Mouse (Mus musculus) G1E (cell line): Measurements from ENCODE around the gene Irx5. TPM values are rescaled to one million over a fixed set of nuclear protein-coding genes. Genes with fewer than 3 reads are reported as not detected.

ENCODE experiments used
- ATAC-seq: 2 replicates; pipeline ENCODE4 v1.8.0; 2016; ENCODE audit warnings: mild to moderate bottlenecking; ENCODE audit not compliant: insufficient number of reproducible peaks, poor library complexity, low FRiP score, severe bottlenecking; ENCODE audit errors: extremely low read depth
- DNase-seq: peaks from one replicate; pipeline ENCODE4 v3.0.0; 2012; ENCODE audit warnings: low spot score
- H3K27me3 ChIP-seq: 2 replicates; pipeline ENCODE4 v1.6.1; 2012; ENCODE audit warnings: mild to moderate bottlenecking, low read length, inconsistent platforms; ENCODE audit not compliant: insufficient read depth
- H3K36me3 ChIP-seq: replicated peaks from 2 replicates; pipeline ENCODE3; 2012; ENCODE audit warnings: mild to moderate bottlenecking, inconsistent platforms
- H3K4me1 ChIP-seq: 2 replicates; pipeline ENCODE4 v1.6.1; 2012; ENCODE audit warnings: low read depth, low read length, inconsistent platforms, mixed read lengths; ENCODE audit not compliant: insufficient read depth
- H3K4me3 ChIP-seq: 2 replicates; pipeline ENCODE4 v1.5.1; 2012; ENCODE audit warnings: low read depth, mild to moderate bottlenecking, inconsistent platforms, low read length, moderate library complexity, mixed read lengths
- H3K9me3 ChIP-seq: replicated peaks from 2 replicates; pipeline ENCODE4 v1.6.1; 2012; ENCODE audit warnings: inconsistent platforms
- CTCF ChIP-seq: IDR thresholded peaks from 2 replicates; pipeline ENCODE4 v1.5.1; 2012; ENCODE audit warnings: low read depth, low read length, inconsistent platforms, mixed read lengths
- GATA1 ChIP-seq: IDR thresholded peaks from 2 replicates; pipeline ENCODE4 v1.6.1; 2012; ENCODE audit warnings: borderline replicate concordance, low read length, inconsistent platforms, mixed read lengths
- GATA2 ChIP-seq: IDR thresholded peaks from 2 replicates; pipeline ENCODE4 v1.6.1; 2012; ENCODE audit warnings: low read depth, low read length, inconsistent platforms, borderline replicate concordance
- POLR2AphosphoS5 ChIP-seq: IDR thresholded peaks from 2 replicates; pipeline ENCODE4 v1.6.1; 2012; ENCODE audit warnings: low read depth, low read length, inconsistent platforms; ENCODE audit not compliant: insufficient replicate concordance
- TAL1 ChIP-seq: conservative IDR thresholded peaks from 2 replicates; pipeline ENCODE4 v1.6.1; 2012; ENCODE audit warnings: low read depth, low read length, inconsistent platforms, mixed read lengths
- polyA plus RNA-seq: library from polyadenylated mRNA; stranded (reverse); fragments of >175 nt; gene quantifications from 2 replicates; pipeline ENCODE4 v1.2.3, GENCODE M21; 2012
- total RNA-seq, 2 experiments: library from RNA; stranded (forward) in 1 of 2; stranded (reverse) in 1 of 2; fragments of 200-1000 nt in 1 of 2; fragments of >200 nt in 1 of 2; fragmentation: Nextera tagmentation in 1 of 2; gene quantifications; 2 replicates each; pipeline ENCODE4 v1.2.3; 2014 to 2017

The Irx5 gene
- total and polyA plus RNA-seq, 3 experiments, result 0.16 to 0.55 TPM; not detected in 1

DNA sequence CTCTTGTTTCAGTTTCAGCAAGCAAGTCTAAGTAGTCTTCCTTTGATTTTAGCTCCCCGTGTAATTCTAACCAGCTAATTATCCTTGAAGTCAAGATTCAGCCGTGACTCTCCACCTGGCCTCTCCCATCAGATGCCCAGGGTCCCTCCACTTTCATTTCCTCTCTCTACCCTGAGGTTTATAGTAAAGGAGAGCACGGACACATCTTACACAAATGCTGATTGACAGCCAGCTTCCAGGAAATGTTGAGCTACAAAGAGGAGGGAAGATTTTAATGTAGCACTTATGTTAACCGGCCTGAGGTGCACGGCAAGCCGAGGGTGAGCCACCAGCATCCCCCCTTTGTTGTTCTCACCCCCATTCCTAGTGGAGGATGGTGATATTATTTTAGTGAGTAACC, 4.0 kb upstream of the Irx5 start:
- Histone ChIP-seq H3K9me3 (peaks cover 19% of the 10 kb centered on the region), H3K36me3 (peaks cover 16% of the 10 kb centered on the region), H3K4me3 (no peak overlapping the region; the same call in 1 of the 2 replicates), H3K4me1 (peaks cover 25% of the 10 kb centered on the region), H3K27me3 (no peaks in the 10 kb centered on the region)
- no peak for TF ChIP-seq TAL1
- TF ChIP-seq GATA1, result no peak
- TF ChIP-seq CTCF, result no peak
- no peak for TF ChIP-seq GATA2
- TF ChIP-seq POLR2AphosphoS5, result no peak
- DNase-seq (no peak), ATAC-seq (no peak)

DNA sequence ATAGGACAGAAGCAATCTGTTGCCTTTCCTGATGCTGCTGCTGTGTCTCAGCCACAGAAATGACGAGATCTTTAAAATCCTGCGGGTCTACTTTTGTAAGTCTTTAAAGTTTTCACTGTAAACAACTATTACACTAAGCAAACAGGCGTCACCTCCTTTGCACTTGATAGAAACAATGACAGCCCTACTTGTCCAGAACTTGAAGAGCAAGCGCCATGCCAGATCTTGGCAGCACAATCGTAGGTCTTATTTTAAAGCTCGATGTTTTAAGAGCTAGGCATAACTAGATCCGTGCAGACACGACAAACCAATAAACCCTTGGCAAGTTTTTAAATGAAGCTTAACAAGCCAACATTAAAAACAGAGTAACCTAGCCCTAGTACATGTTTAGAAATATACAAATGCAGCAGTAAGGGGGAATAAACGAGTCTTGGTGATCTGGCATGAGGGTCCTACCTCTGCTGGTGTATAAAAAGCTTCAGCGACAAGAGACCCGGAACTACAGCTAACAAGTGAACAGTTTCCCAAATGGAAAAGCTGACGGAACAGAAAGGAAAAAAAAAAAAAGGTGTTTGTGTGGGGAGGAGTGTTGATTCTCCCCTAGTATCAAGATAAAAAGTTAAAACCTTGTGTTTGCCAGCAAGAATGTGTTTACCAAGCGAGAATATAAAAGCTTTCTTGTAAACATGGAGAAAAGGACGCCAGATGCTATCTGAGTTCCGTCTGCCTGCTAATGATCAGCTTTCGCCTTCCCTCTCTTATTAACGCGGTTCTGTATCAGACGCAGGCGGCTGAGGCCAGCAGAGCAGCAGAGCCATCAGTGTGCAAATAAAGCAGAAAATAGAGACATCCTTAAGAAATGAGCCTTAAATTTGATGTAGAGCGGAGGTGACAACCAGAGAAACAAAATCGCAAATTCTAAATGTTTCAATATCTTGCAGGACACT, 2.6 kb upstream of the Irx5 start:
- peaks cover 25% of the 10 kb centered on the region for H3K4me1 ChIP-seq
- no peak for DNase-seq
- peaks cover 32% of the 10 kb centered on the region for H3K9me3 ChIP-seq
- TF ChIP-seq CTCF (no peak), GATA2 (no peak), TAL1 (no peak), POLR2AphosphoS5 (no peak), GATA1 (no peak)
- no peak for ATAC-seq
- H3K4me3 ChIP-seq, result peak overlapping the region; percentile 86
- peaks cover 7% of the 10 kb centered on the region for H3K36me3 ChIP-seq
- H3K27me3 ChIP-seq, result no peaks in the 10 kb centered on the region

DNA sequence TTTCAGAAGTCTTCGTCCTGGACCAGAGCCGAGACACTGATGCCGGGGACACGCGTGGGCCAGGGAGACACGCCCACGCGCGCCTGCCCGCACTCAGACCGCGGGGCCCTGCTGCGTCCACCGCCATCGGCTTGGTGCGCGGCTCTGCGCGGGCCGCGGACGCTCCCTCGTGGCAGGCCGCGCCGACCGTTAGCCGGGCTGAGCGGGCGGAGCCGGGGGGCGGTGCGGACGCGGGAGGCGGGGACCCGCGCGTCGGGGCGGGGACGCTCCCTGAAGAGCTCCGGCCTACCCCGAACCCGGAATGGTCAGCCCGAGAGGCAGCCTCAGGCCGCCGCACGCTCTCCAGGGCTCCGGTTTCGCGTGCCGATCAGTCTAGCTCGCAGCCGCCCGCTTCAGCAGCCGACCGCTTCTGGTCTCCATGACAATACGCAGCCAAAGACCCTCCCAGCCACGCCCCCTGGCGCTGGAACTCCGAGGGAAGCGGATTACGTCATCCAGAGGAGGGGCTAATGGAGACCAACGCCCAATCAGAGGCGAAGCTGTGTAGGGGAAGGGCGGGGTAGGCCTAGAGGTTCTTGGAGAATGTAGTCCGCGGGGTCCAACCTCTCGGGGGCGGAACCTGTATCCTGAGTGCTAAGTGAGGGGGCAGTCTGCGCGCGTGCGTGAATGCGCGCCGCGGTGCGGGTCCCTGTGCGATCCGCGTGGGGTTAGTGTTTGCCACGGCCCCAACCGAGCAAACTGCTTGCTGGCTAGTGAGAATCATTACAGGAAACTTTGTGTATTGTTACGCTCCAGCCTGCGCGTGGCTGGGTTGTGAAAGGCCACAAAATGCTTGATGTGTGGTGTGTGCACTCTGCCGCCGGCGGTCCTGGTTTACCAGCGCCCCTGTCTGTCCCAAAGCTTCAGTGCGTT, 1.5 kb upstream of the Irx5 start:
- TF ChIP-seq GATA1 (no peak), CTCF (no peak), TAL1 (no peak), GATA2 (no peak), POLR2AphosphoS5 (no peak)
- peak overlapping the region; percentile 86 for H3K4me3 ChIP-seq
- H3K36me3 ChIP-seq, result no peaks in the 10 kb centered on the region
- ATAC-seq (peak; percentile 98), DNase-seq (peak; percentile 96)
- peaks cover 25% of the 10 kb centered on the region for H3K4me1 ChIP-seq
- no peaks in the 10 kb centered on the region for H3K27me3 ChIP-seq
- peaks cover 41% of the 10 kb centered on the region for H3K9me3 ChIP-seq

DNA sequence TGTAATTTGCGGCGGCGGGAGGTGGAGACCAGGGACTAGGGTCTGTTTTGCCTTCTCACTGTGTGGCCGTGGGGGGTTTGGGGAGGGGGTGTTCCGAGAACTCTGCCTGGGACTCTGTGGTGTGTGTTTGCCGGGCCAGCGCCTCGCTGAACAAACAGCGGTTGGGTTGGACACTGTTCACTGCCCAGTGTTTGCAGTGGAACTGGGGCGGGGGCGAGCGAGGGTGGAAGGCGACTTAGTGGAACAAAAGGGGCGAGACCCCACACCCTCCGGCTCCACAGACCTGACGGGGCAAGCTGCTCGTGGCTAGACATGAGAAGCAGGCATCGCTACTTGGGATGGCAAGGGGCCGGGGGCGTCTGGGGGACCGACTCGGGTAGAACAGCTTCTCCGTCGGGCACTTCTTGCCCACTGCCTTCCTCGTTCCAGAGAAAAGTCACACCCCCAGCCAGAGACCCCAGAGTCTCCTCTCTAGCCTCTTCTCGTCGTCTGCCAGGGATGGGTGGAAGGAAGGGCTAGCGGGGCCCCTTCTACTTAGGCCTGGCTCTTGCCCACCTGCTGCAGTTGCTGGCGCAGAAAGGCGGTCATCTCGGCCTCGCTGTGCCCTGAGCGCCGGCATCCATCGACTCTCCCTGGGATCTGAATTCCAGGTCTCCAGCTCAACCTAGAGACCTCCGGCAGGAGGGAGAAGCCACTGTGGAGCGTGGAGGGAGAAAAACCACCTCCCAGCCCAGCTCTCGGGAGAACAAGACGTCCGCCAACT, 631 bp upstream of the Irx5 start:
- Histone ChIP-seq H3K4me1 (peaks cover 25% of the 10 kb centered on the region), H3K4me3 (peak overlapping the region; percentile 86), H3K36me3 (no peaks in the 10 kb centered on the region), H3K9me3 (peaks cover 46% of the 10 kb centered on the region), H3K27me3 (no peaks in the 10 kb centered on the region)
- DNase-seq (peak; percentile 22), ATAC-seq (no peak)
- TF ChIP-seq CTCF (no peak), TAL1 (no peak), GATA1 (no peak), GATA2 (no peak), POLR2AphosphoS5 (no peak)

- Histone ChIP-seq H3K27me3 (no peaks in the 10 kb centered on the region; the same call in 1 of the 2 replicates), H3K4me3 (peak overlapping the region; percentile 20; the same call in 1 of the 2 replicates), H3K36me3 (no peaks in the 10 kb centered on the region), H3K4me1 (peaks cover 19% of the 10 kb centered on the region), H3K9me3 (peaks cover 54% of the 10 kb centered on the region)
- TF ChIP-seq TAL1 (no peak), POLR2AphosphoS5 (no peak), CTCF (no peak), GATA1 (no peak), GATA2 (no peak)
- ATAC-seq (no peak), DNase-seq (no peak)
Measured at GRCm38 (mm10) chr8:92358141-92358999, 945 bp downstream of the Irx5 start.
